Mouse (Mus musculus) intestine, embryonic 15.5 days (tissue): ENCODE measurements around the gene Iqschfp. TPM values are rescaled to one million over a fixed set of nuclear protein-coding genes. Genes with fewer than 3 reads are reported as not detected.

Source experiments
- ATAC-seq: fragments of 200-750 bp; cut with Nextera tagmentation; 2 replicates; pipeline ENCODE4 v1.8.0; 2017; ENCODE audit warnings: moderate TSS enrichment, moderate library complexity
- H3K27ac ChIP-seq: fragments of 300-500 bp; sonication (generic); 2 replicates; pipeline ENCODE4 v1.5.1; 2015; ENCODE audit warnings: mild to moderate bottlenecking, inconsistent platforms
- H3K27me3 ChIP-seq: fragments of 300-500 bp; sonication (generic); replicated peaks from 2 replicates; pipeline ENCODE4 v1.6.1; 2015; ENCODE audit warnings: inconsistent platforms
- H3K36me3 ChIP-seq: fragments of 300-500 bp; sonication (generic); 2 replicates; pipeline ENCODE4 v1.6.1; 2015; ENCODE audit warnings: inconsistent platforms
- H3K4me1 ChIP-seq: fragments of 300-500 bp; sonication (generic); replicated peaks from 2 replicates; pipeline ENCODE4 v1.6.1; 2015; ENCODE audit warnings: inconsistent platforms
- H3K4me2 ChIP-seq: fragments of 300-500 bp; sonication (generic); replicated peaks from 2 replicates; pipeline ENCODE4 v1.6.1; 2015; ENCODE audit warnings: mild to moderate bottlenecking, inconsistent platforms
- H3K4me3 ChIP-seq: fragments of 300-500 bp; sonication (generic); replicated peaks from 2 replicates; pipeline ENCODE4 v1.5.1; 2015; ENCODE audit warnings: inconsistent platforms
- H3K9ac ChIP-seq: fragments of 300-500 bp; sonication (generic); 2 replicates; pipeline ENCODE4 v1.6.1; 2015; ENCODE audit warnings: inconsistent platforms
- H3K9me3 ChIP-seq: fragments of 300-500 bp; sonication (generic); 2 replicates; pipeline ENCODE4 v1.6.1; 2016; ENCODE audit warnings: inconsistent platforms
- WGBS: fragments of 180-500 bp; shearing (Covaris S2); methylation state at CpG from one replicate; pipeline ENCODE4 v1.1.7; 2015; 5-methylcytosine and 5-hydroxymethylcytosine counted together
- polyA plus RNA-seq: library from polyadenylated mRNA; unstranded; fragments of >200 nt; fragmentation: Nextera tagmentation; extraction: Ambion mirVana; gene quantifications from 2 replicates; pipeline ENCODE4 v1.2.1, GENCODE M21; 2015

Gene Iqschfp
- polyA plus RNA-seq, 1 experiment from 2014 or later, result not detected

GRCm38 (mm10) chr3:68451634-68452033 lies 559.6 kb downstream of the Iqschfp start:
- Histone ChIP-seq H3K4me1 (no peaks in the 10 kb centered on the region), H3K4me3 (no peak overlapping the region), H3K27me3 (no peaks in the 10 kb centered on the region), H3K36me3 (no peaks in the 10 kb centered on the region), H3K27ac (no peak overlapping the region), H3K9ac (no peak overlapping the region), H3K4me2 (no peak overlapping the region), H3K9me3 (no peaks in the 10 kb centered on the region)
- 96% methylated on average over 1 of the region's 1 CpGs for WGBS
- ATAC-seq, result no peak

GRCm38 (mm10) chr3:68453266-68453665 lies 561.2 kb downstream of the Iqschfp start:
- no peak for ATAC-seq
- no peak overlapping the region for H3K4me2 ChIP-seq
- 19% methylated on average over 5 of the region's 5 CpGs for WGBS

GRCm38 (mm10) chr3:68453719-68454455 lies 561.9 kb downstream of the Iqschfp start:
- H3K27ac ChIP-seq, result no peak overlapping the region
- no peak for ATAC-seq
- no peak overlapping the region for H3K9ac ChIP-seq
- no peaks in the 10 kb centered on the region for H3K4me1 ChIP-seq
- no peak overlapping the region for H3K4me3 ChIP-seq
- no peaks in the 10 kb centered on the region for H3K9me3 ChIP-seq
- no peak overlapping the region for H3K4me2 ChIP-seq
- WGBS, result 62% methylated on average over 10 of the region's 10 CpGs
- H3K36me3 ChIP-seq, result no peaks in the 10 kb centered on the region
- no peaks in the 10 kb centered on the region for H3K27me3 ChIP-seq

More at GRCm38 (mm10) chr3:68453266-68453665, 561.2 kb downstream of the Iqschfp start:
- H3K27me3 ChIP-seq, result no peaks in the 10 kb centered on the region
- H3K27ac ChIP-seq, result no peak overlapping the region
- no peak overlapping the region for H3K4me3 ChIP-seq
- no peaks in the 10 kb centered on the region for H3K4me1 ChIP-seq
- H3K9ac ChIP-seq, result no peak overlapping the region
- no peaks in the 10 kb centered on the region for H3K36me3 ChIP-seq
- no peaks in the 10 kb centered on the region for H3K9me3 ChIP-seq

- 58% methylated on average over 5 of the region's 5 CpGs for WGBS
- H3K36me3 ChIP-seq, result no peaks in the 10 kb centered on the region
- H3K9me3 ChIP-seq, result no peaks in the 10 kb centered on the region
These were observed 574.6 kb downstream of the Iqschfp start for GRCm38 (mm10) chr3:68466643-68467042.

GRCm38 (mm10) chr3:68467941-68468687 lies 576.1 kb downstream of the Iqschfp start:
- peak overlapping the region; percentile 34 for H3K4me3 ChIP-seq
- peak overlapping the region; percentile 57 for H3K27ac ChIP-seq
- no peaks in the 10 kb centered on the region for H3K9me3 ChIP-seq
- H3K27me3 ChIP-seq, result no peaks in the 10 kb centered on the region
- peak; percentile 86 for ATAC-seq
- H3K9ac ChIP-seq, result peak overlapping the region; percentile 9
- H3K4me1 ChIP-seq, result peaks cover 13% of the 10 kb centered on the region
- no peaks in the 10 kb centered on the region for H3K36me3 ChIP-seq
- WGBS, result 3% methylated on average over 10 of the region's 10 CpGs
- peak overlapping the region; percentile 57 for H3K4me2 ChIP-seq

More at GRCm38 (mm10) chr3:68466643-68467042, 574.6 kb downstream of the Iqschfp start:
- H3K9ac ChIP-seq, result no peak overlapping the region
- H3K4me3 ChIP-seq, result no peak overlapping the region
- ATAC-seq, result no peak
- H3K27me3 ChIP-seq, result no peaks in the 10 kb centered on the region
- H3K4me2 ChIP-seq, result no peak overlapping the region
- H3K27ac ChIP-seq, result no peak overlapping the region
- H3K4me1 ChIP-seq, result peaks cover 13% of the 10 kb centered on the region

- H3K4me3 ChIP-seq, result no peak overlapping the region
- H3K4me2 ChIP-seq, result peak overlapping the region; percentile 1; the same call in 1 of the 2 replicates
- H3K9ac ChIP-seq, result no peak overlapping the region
- peaks cover 13% of the 10 kb centered on the region for H3K4me1 ChIP-seq
- no peaks in the 10 kb centered on the region for H3K36me3 ChIP-seq
- H3K27ac ChIP-seq, result no peak overlapping the region
- no peak for ATAC-seq
- WGBS, result 75% methylated on average over 1 of the region's 1 CpGs
- H3K27me3 ChIP-seq, result no peaks in the 10 kb centered on the region
- H3K9me3 ChIP-seq, result no peaks in the 10 kb centered on the region
These were observed 577.6 kb downstream of the Iqschfp start for GRCm38 (mm10) chr3:68469643-68470042.

GRCm38 (mm10) chr3:68470061-68470460 lies 578.0 kb downstream of the Iqschfp start:
- ATAC-seq, result no peak
- peaks cover 13% of the 10 kb centered on the region for H3K4me1 ChIP-seq
- no peak overlapping the region for H3K4me2 ChIP-seq
- no peaks in the 10 kb centered on the region for H3K9me3 ChIP-seq
- no peaks in the 10 kb centered on the region for H3K27me3 ChIP-seq
- 28% methylated on average over 3 of the region's 3 CpGs for WGBS
- H3K27ac ChIP-seq, result no peak overlapping the region
- H3K4me3 ChIP-seq, result no peak overlapping the region
- no peaks in the 10 kb centered on the region for H3K36me3 ChIP-seq
- H3K9ac ChIP-seq, result no peak overlapping the region

- Histone ChIP-seq H3K27me3 (no peaks in the 10 kb centered on the region), H3K27ac (no peak overlapping the region), H3K4me1 (peaks cover 13% of the 10 kb centered on the region), H3K9ac (no peak overlapping the region), H3K9me3 (no peaks in the 10 kb centered on the region), H3K36me3 (no peaks in the 10 kb centered on the region), H3K4me2 (no peak overlapping the region), H3K4me3 (no peak overlapping the region)
- 49% methylated on average over 5 of the region's 5 CpGs for WGBS
- ATAC-seq, result no peak
These were observed 578.6 kb downstream of the Iqschfp start for GRCm38 (mm10) chr3:68470622-68471021.

- no peak overlapping the region for H3K4me3 ChIP-seq
- no peaks in the 10 kb centered on the region for H3K36me3 ChIP-seq
- H3K4me1 ChIP-seq, result no peaks in the 10 kb centered on the region
- H3K4me2 ChIP-seq, result no peak overlapping the region
- no peak for ATAC-seq
- H3K9me3 ChIP-seq, result no peaks in the 10 kb centered on the region
- H3K27ac ChIP-seq, result no peak overlapping the region
- no peak overlapping the region for H3K9ac ChIP-seq
- no peaks in the 10 kb centered on the region for H3K27me3 ChIP-seq
- 88% methylated on average over 7 of the region's 7 CpGs for WGBS
These were observed 584.3 kb downstream of the Iqschfp start for GRCm38 (mm10) chr3:68476336-68476735.

- Histone ChIP-seq H3K36me3 (no peaks in the 10 kb centered on the region), H3K27ac (no peak overlapping the region), H3K4me3 (no peak overlapping the region), H3K9ac (no peak overlapping the region), H3K9me3 (no peaks in the 10 kb centered on the region), H3K4me1 (no peaks in the 10 kb centered on the region), H3K27me3 (no peaks in the 10 kb centered on the region), H3K4me2 (no peak overlapping the region)
- 48% methylated on average over 2 of the region's 2 CpGs for WGBS
- ATAC-seq, result no peak
These were observed 585.4 kb downstream of the Iqschfp start for GRCm38 (mm10) chr3:68477478-68477877.

GRCm38 (mm10) chr3:68479266-68479665 lies 587.2 kb downstream of the Iqschfp start:
- Histone ChIP-seq H3K9ac (no peak overlapping the region), H3K36me3 (no peaks in the 10 kb centered on the region), H3K27me3 (no peaks in the 10 kb centered on the region), H3K9me3 (no peaks in the 10 kb centered on the region), H3K27ac (no peak overlapping the region), H3K4me1 (no peaks in the 10 kb centered on the region), H3K4me2 (no peak overlapping the region), H3K4me3 (no peak overlapping the region)
- no peak for ATAC-seq
- WGBS, result 87% methylated on average over 6 of the region's 6 CpGs

GRCm38 (mm10) chr3:68483517-68483916 lies 591.5 kb downstream of the Iqschfp start:
- Histone ChIP-seq H3K27me3 (no peaks in the 10 kb centered on the region), H3K27ac (no peak overlapping the region), H3K4me3 (no peak overlapping the region), H3K9me3 (no peaks in the 10 kb centered on the region), H3K9ac (no peak overlapping the region), H3K36me3 (no peaks in the 10 kb centered on the region), H3K4me1 (no peaks in the 10 kb centered on the region), H3K4me2 (no peak overlapping the region)
- ATAC-seq, result no peak
- WGBS, result 89% methylated on average over 3 of the region's 3 CpGs
